Mouse (Mus musculus) erythroid progenitor cell, adult 5-6 weeks (primary cell): ENCODE measurements around the gene B3gat3. TPM values are rescaled to one million over a fixed set of nuclear protein-coding genes. Genes with fewer than 3 reads are reported as not detected.
A peak's percentile ranks its signal among the peaks of the same experiment; 100 is the strongest.
"Not testable (repeated sequence)": the region's sequence is repeated elsewhere in the genome, so short reads cannot be mapped to it uniquely, and the experiment has no call there.

ENCODE experiments used
- ATAC-seq: replicated peaks from 2 replicates; pipeline ENCODE4 v1.8.0; 2016; ENCODE audit warnings: moderate number of reproducible peaks, mild to moderate bottlenecking, moderate TSS enrichment, inconsistent platforms; ENCODE audit not compliant: poor library complexity, low FRiP score, severe bottlenecking
- total RNA-seq, 2 experiments: library from RNA; stranded (forward) in 1 of 2; stranded (reverse) in 1 of 2; fragments of 150-400 nt in 1 of 2; fragments of 186-747, 209-891 nt in 1 of 2; gene quantifications; 2 replicates each; pipeline versions ENCODE4 v1.2.3 to v1.2.4; 2015 to 2017; ENCODE audit warnings: low replicate concordance in 2 of 2

The B3gat3 gene
- total RNA-seq (2015; ENCODE audit: low replicate concordance): 16.2 and 28.1 TPM in 2 replicates
- total RNA-seq (2017; ENCODE audit: low replicate concordance): 13.8 and 21.3 TPM in 2 replicates

GRCm38 (mm10) chr19:8920073-8920736 lies at the start of gene B3gat3:
Gene B3gat3 (plus strand): TSS chr19:8920374.
- peak; percentile 96 for ATAC-seq

GRCm38 (mm10) chr19:8870381-8870780 lies 49.8 kb upstream of the B3gat3 start:
- not testable (repeated sequence) for ATAC-seq

GRCm38 (mm10) chr19:8870838-8871237 lies 49.3 kb upstream of the B3gat3 start:
- ATAC-seq: peak; percentile 28

- peak; percentile 99 for ATAC-seq
These were observed 48.6 kb upstream of the B3gat3 start, which contains the start of gene Ubxn1 for GRCm38 (mm10) chr19:8871267-8872186. Gene Ubxn1 (plus strand): TSS chr19:8871496.

GRCm38 (mm10) chr19:8872266-8872840 lies 47.8 kb upstream of the B3gat3 start:
- ATAC-seq: no peak

- no peak for ATAC-seq
These were observed 45.1 kb upstream of the B3gat3 start for GRCm38 (mm10) chr19:8875031-8875430.

- ATAC-seq: peak; percentile 98
These were observed 39.7 kb upstream of the B3gat3 start, which contains the start of gene Uqcc3 for GRCm38 (mm10) chr19:8880311-8881033. Gene Uqcc3 (minus strand): TSS chr19:8880923.

GRCm38 (mm10) chr19:8881034-8881392 lies 39.2 kb upstream of the B3gat3 start:
- ATAC-seq: no peak

- no peak for ATAC-seq
These were observed 36.6 kb upstream of the B3gat3 start, which contains the start of the genes Lbhd1 and Gm49403 for GRCm38 (mm10) chr19:8883616-8884015. Gene Lbhd1 (plus strand): TSS chr19:8883732. Gene Gm49403 (plus strand): TSS chr19:8883930.

- ATAC-seq: no peak
These were observed 33.1 kb upstream of the B3gat3 start for GRCm38 (mm10) chr19:8886916-8887584.

GRCm38 (mm10) chr19:8887585-8888463 lies 32.4 kb upstream of the B3gat3 start:
- ATAC-seq: 0 out of 2 replicates have a peak, but pooled peaks have one; percentile 39

- peak; percentile 94 for ATAC-seq
These were observed 31.4 kb upstream of the B3gat3 start, which contains the start of the genes 1810009A15Rik and Gm49416 for GRCm38 (mm10) chr19:8888511-8889385. Gene 1810009A15Rik (plus strand): TSS chr19:8888853. Gene Gm49416 (plus strand): TSS chr19:8888926.

GRCm38 (mm10) chr19:8892829-8893766 lies 27.1 kb upstream of the B3gat3 start, which contains the start of gene Ints5:
Gene Ints5 (plus strand): TSS chr19:8893005.
- ATAC-seq: peak; percentile 68

GRCm38 (mm10) chr19:8895397-8895960 lies 24.7 kb upstream of the B3gat3 start:
- no peak for ATAC-seq

GRCm38 (mm10) chr19:8896231-8896630 lies 23.9 kb upstream of the B3gat3 start:
- not testable (repeated sequence) for ATAC-seq
